Mouse (Mus musculus): ENCODE data around the gene Tmem123. TPM values are rescaled to one million over a fixed set of nuclear protein-coding genes. Genes with fewer than 3 reads are reported as not detected.

Tmem123 gene
- polyA plus RNA-seq, 1 experiment from 2014 or later, result 23.7 TPM

- ATAC-seq (ENCODE audit: low FRiP score, low read depth), result peak; percentile 23
- H3K9me3 ChIP-seq, result no peaks in the 10 kb centered on the region
- peak overlapping the region; percentile 85 for H3K9ac ChIP-seq
- under 1% methylated on average over 16 of the region's 16 CpGs for WGBS
- H3K4me3 ChIP-seq, result peak overlapping the region; percentile 60
- peak overlapping the region; percentile 79 for H3K4me2 ChIP-seq
- H3K4me1 ChIP-seq (replicated peaks), result peaks cover 46% of the 10 kb centered on the region
- peak overlapping the region; percentile 98 for H3K27ac ChIP-seq (replicated peaks)
- peaks cover 8% of the 10 kb centered on the region for H3K36me3 ChIP-seq
- no peaks in the 10 kb centered on the region for H3K27me3 ChIP-seq
Observed at GRCm38 (mm10) chr9:7836331-7836730, 72.5 kb downstream of the Tmem123 start.

DNA sequence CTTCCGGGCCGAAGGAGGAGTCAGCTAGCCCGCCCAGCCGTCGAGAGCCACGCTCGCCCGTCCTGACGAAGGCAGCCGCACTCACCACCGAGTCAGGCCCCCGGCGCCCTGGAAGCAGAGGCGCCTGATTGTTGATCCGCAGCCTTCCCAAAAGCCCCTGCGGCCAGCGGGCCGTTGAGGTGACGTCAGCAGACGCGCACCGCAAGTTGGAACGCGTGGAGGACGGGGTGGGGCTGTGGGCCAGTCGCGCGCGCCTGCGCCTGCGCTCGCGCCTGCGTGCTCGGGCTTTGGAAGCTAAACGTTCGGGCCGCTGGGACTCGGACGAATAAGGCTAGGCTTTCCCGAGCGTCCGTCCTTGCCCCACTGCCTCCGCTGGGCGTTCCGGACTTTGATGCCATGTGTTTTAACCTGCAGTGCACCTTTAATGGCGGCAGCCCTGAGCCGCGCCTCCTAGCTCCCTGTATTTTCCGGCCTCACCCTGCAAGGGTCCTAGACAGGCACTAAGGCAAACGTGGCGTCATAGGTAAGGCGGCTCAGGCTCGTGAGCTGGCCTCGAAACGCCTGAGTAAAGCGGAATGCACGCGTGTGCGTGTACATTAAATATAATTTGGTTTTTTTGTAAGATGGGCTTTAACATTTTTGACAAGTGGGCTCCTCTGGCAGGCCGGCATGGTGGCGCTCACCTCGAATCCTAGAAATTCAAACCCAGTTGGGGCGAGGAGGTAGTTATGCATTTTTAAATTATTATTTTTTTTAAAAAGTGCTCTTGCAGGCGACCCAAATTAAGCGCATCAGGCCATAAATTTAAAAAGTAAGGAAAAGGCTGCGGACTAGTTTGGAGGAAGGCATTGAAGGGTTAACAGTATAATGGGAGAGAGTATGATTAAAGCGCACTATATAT lies 73.3 kb downstream of the Tmem123 start, which contains the start of gene Birc2:
Birc2 (minus strand) TSS at position 160 of the 901 bp plus-strand sequence.
- Histone ChIP-seq H3K4me2 (peak within 1 kb of the TSS; percentile 79), H3K9ac (peak within 1 kb of the TSS; percentile 86), H3K9me3 (no peaks in the 10 kb centered on the region), H3K4me3 (peak within 1 kb of the TSS; percentile 60), H3K4me1 (replicated peaks) (peaks cover 39% of the 10 kb centered on the region), H3K27me3 (no peaks in the 10 kb centered on the region), H3K36me3 (peaks cover 8% of the 10 kb centered on the region), H3K27ac (replicated peaks) (peak within 1 kb of the TSS; percentile 98)
- peak; percentile 98 for ATAC-seq (ENCODE audit: low FRiP score, low read depth)
- WGBS, result under 1% methylated on average over 67 of the region's 68 CpGs

DNA sequence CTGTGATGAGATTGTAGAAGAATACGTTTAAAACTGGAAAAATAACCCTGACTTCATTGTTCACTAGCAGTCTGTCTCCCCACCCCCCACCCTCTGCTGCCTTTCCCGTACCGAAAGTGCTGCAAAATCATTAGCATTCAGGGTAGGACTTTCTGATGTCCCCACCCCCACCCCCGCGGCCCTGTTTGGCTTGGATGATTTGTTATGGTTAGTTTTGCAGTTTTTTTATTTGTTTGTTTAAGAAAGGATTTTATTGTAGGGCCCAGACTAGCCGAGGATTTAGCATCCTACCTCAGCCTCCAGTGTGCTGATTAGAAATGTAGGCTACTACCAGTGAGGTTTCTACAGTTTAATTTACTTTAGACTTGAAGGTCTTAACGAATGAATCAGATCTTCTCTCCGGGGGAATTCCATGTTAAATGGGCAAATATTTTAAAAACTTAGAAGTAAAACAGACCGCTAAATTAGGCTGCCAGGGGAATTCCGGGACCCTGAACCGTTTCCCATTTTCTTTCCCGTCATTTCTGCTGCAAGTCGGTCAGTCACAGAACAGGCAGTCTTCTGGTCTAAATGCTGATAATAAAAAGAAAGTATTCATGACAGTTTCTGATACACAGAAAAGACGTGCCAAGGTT lies 74.1 kb downstream of the Tmem123 start:
- peak overlapping the region; percentile 98 for H3K27ac ChIP-seq (replicated peaks)
- no peaks in the 10 kb centered on the region for H3K9me3 ChIP-seq
- WGBS, result 13% methylated on average over 14 of the region's 14 CpGs
- H3K36me3 ChIP-seq, result peaks cover 8% of the 10 kb centered on the region
- peak overlapping the region; percentile 60 for H3K4me3 ChIP-seq
- no peaks in the 10 kb centered on the region for H3K27me3 ChIP-seq
- peak overlapping the region; percentile 86 for H3K9ac ChIP-seq
- ATAC-seq (ENCODE audit: low FRiP score, low read depth), result peak; percentile 1; the same call in 1 of the 2 replicates
- H3K4me1 ChIP-seq (replicated peaks), result peaks cover 31% of the 10 kb centered on the region
- peak overlapping the region; percentile 79 for H3K4me2 ChIP-seq

GRCm38 (mm10) chr9:7841221-7841620 lies 77.4 kb downstream of the Tmem123 start:
- H3K27ac ChIP-seq (replicated peaks), result no peak overlapping the region
- no peaks in the 10 kb centered on the region for H3K9me3 ChIP-seq
- no peak overlapping the region for H3K4me3 ChIP-seq
- ATAC-seq (ENCODE audit: low FRiP score, low read depth), result no peak
- no peaks in the 10 kb centered on the region for H3K36me3 ChIP-seq
- 69% methylated on average over 6 of the region's 6 CpGs for WGBS
- H3K27me3 ChIP-seq, result no peaks in the 10 kb centered on the region
- no peak overlapping the region for H3K9ac ChIP-seq
- no peak overlapping the region for H3K4me2 ChIP-seq
- peaks cover 5% of the 10 kb centered on the region for H3K4me1 ChIP-seq (replicated peaks)

Small RNA genes lying within 50 kb of the gene (microRNA-seq; reads per million reads assigned to microRNA genes)
- gene Mir5618, result 2.4 reads per million, percentile 6 among the genes with 10 or more reads in this experiment

Other genes starting within 250 kb of the Tmem123 start
- 0.22 and 0.26 TPM in 2 replicates for gene Mmp8, start 205.6 kb upstream of the Tmem123 start, polyA plus RNA-seq (2015; fragmentation: Nextera tagmentation; extraction: Ambion mirVana)
- not detected in 2 replicates for gene Mmp27, start 192.6 kb upstream of the Tmem123 start, polyA plus RNA-seq (2015; fragmentation: Nextera tagmentation; extraction: Ambion mirVana)
- not detected in 2 replicates for gene Mmp20, start 135.8 kb upstream of the Tmem123 start, polyA plus RNA-seq (2015; fragmentation: Nextera tagmentation; extraction: Ambion mirVana)
- not detected in 2 replicates for gene Mmp7, start 72.0 kb upstream of the Tmem123 start, polyA plus RNA-seq (2015; fragmentation: Nextera tagmentation; extraction: Ambion mirVana)
- gene Birc2, start 73.0 kb downstream of the Tmem123 start, polyA plus RNA-seq (2015; fragmentation: Nextera tagmentation; extraction: Ambion mirVana), result 35.0 and 44.8 TPM in 2 replicates
- 2.2 and 2.4 TPM in 2 replicates for gene Birc3, start 109.1 kb downstream of the Tmem123 start, polyA plus RNA-seq (2015; fragmentation: Nextera tagmentation; extraction: Ambion mirVana)
- gene Yap1, start 240.6 kb downstream of the Tmem123 start, polyA plus RNA-seq (2015; fragmentation: Nextera tagmentation; extraction: Ambion mirVana), result 8.3 and 11.0 TPM in 2 replicates

All from hindbrain, embryonic 15.5 days (tissue).